Mouse (Mus musculus) heart, embryonic 13.5 days (tissue): ENCODE measurements around the gene Tet2. TPM values are rescaled to one million over a fixed set of nuclear protein-coding genes. Genes with fewer than 3 reads are reported as not detected.
A peak's percentile ranks its signal among the peaks of the same experiment; 100 is the strongest.
"Not testable (repeated sequence)": the region's sequence is repeated elsewhere in the genome, so short reads cannot be mapped to it uniquely, and the experiment has no call there.

Experiments used
- ATAC-seq: fragments of 200-750 bp; cut with Nextera tagmentation; 2 replicates; pipeline ENCODE4 v1.8.0; 2017; ENCODE audit warnings: moderate TSS enrichment; ENCODE audit not compliant: insufficient number of reproducible peaks, low FRiP score, low TSS enrichment; ENCODE audit errors: extremely low read depth
- H3K27ac ChIP-seq: fragments of 300-500 bp; sonication (generic); replicated peaks from 2 replicates; pipeline ENCODE4 v1.5.1; 2015; ENCODE audit warnings: moderate library complexity, mild to moderate bottlenecking, inconsistent platforms
- H3K27me3 ChIP-seq: fragments of 300-500 bp; sonication (generic); replicated peaks from 2 replicates; pipeline ENCODE4 v1.6.1; 2015; ENCODE audit warnings: mild to moderate bottlenecking, inconsistent platforms
- H3K36me3 ChIP-seq: fragments of 300-500 bp; sonication (generic); 2 replicates; pipeline ENCODE4 v1.6.1; 2015; ENCODE audit warnings: mild to moderate bottlenecking, inconsistent platforms
- H3K4me1 ChIP-seq: fragments of 300-500 bp; sonication (generic); 2 replicates; pipeline ENCODE4 v1.6.1; 2015; ENCODE audit warnings: inconsistent platforms
- H3K4me2 ChIP-seq: fragments of 300-500 bp; sonication (generic); 2 replicates; pipeline ENCODE4 v1.6.1; 2015; ENCODE audit warnings: inconsistent platforms, mild to moderate bottlenecking, moderate library complexity
- H3K4me3 ChIP-seq: fragments of 300-500 bp; sonication (generic); 2 replicates; pipeline ENCODE4 v1.5.1; 2015; ENCODE audit warnings: moderate library complexity, mild to moderate bottlenecking, inconsistent platforms
- H3K9ac ChIP-seq: fragments of 300-500 bp; sonication (generic); 2 replicates; pipeline ENCODE4 v1.6.1; 2015; ENCODE audit warnings: inconsistent platforms, mild to moderate bottlenecking, moderate library complexity
- H3K9me3 ChIP-seq: fragments of 300-500 bp; sonication (generic); 2 replicates; pipeline ENCODE4 v1.6.1; 2016; ENCODE audit warnings: inconsistent platforms
- WGBS: fragments of 180-500 bp; shearing (Covaris S2); methylation state at CpG from one replicate; pipeline ENCODE4 v1.1.7; 2015; ENCODE audit warnings: mixed read lengths; 5-methylcytosine and 5-hydroxymethylcytosine counted together
- polyA plus RNA-seq: library from polyadenylated mRNA; unstranded; fragments of >200 nt; fragmentation: Nextera tagmentation; extraction: Ambion mirVana; gene quantifications from 2 replicates; pipeline ENCODE4 v1.2.1, GENCODE M21; 2015

Tet2 gene
- polyA plus RNA-seq, 1 experiment from 2014 or later: 15.5 TPM

DNA sequence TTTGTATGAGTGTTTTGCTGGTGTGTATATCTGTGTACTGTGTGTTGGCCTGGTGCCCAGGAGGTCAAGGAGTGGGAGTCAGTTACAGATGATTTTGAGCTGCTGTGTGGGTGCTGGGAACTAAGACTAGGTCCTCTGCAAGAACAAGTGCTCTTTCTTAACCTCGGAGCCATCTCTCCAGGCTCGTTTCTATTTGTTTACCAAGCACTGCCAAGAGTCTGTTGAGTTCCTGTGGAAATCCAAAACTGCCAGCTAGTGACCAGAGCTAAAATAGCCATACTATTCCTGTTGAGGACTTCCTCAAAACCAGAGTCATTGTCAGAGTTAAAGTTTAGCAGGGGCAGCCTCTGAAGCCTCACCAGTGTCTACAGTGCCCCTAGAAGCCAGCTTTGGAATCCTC, 1.9 kb upstream of the Tet2 start:
- peaks cover 11% of the 10 kb centered on the region for H3K4me1 ChIP-seq
- ATAC-seq: no peak
- no peaks in the 10 kb centered on the region for H3K36me3 ChIP-seq
- 61% methylated on average over 2 of the region's 2 CpGs for WGBS
- H3K4me2 ChIP-seq: no peak overlapping the region
- no peak overlapping the region for H3K27ac ChIP-seq
- no peak overlapping the region for H3K4me3 ChIP-seq
- H3K9ac ChIP-seq: no peak overlapping the region
- no peaks in the 10 kb centered on the region for H3K9me3 ChIP-seq
- no peaks in the 10 kb centered on the region for H3K27me3 ChIP-seq

DNA sequence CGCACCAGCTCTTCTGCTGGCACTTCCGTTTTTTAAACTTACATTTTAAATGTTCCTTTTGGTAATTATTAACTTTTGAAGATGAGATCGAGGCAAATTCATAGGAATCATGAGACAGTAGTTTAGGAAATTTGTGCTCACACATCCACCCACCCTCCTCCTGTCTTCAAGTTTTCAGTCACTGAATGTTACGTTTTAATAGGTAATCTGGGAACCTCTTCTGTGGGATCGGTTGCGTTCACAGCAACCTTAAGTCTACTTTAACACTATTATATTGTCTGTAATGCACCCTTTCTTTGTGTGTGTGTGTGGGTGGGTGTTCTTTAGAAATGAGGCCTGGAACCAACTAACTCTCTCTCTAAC, 346 bp upstream of the Tet2 start:
- Histone ChIP-seq H3K4me2 (peak overlapping the region; percentile 75), H3K27me3 (no peaks in the 10 kb centered on the region), H3K36me3 (no peaks in the 10 kb centered on the region), H3K4me1 (peaks cover 21% of the 10 kb centered on the region), H3K4me3 (peak overlapping the region; percentile 90), H3K27ac (peak overlapping the region; percentile 95), H3K9me3 (no peaks in the 10 kb centered on the region), H3K9ac (peak overlapping the region; percentile 95)
- no peak for ATAC-seq
- WGBS: 23% methylated on average over 6 of the region's 6 CpGs

DNA sequence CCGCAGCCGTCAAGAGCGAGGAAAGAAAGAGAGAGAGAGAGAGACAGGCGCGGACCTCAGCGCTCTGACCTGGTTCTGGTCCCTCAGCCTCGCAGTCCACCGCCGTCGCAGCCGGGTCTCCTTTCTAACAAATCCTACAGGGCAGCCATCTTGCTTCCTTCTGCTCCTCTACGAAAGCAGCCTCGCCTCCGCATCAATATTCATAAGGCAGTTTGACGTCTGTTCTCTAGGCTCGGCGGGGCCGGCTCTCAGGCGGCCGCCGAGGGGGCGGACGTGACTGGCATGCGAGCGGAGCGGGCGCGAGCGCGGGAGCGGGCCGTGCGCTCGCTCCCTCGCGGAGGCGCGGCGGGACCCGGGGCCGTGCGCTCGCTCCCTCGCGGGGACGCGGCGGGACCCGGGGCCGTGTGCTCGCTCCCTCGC, 798 bp downstream of the Tet2 start:
- Histone ChIP-seq H3K4me3 (peak overlapping the region; percentile 90), H3K9me3 (no peaks in the 10 kb centered on the region), H3K4me1 (peaks cover 28% of the 10 kb centered on the region), H3K36me3 (no peaks in the 10 kb centered on the region), H3K27ac (peak overlapping the region; percentile 95), H3K27me3 (no peaks in the 10 kb centered on the region), H3K4me2 (peak overlapping the region; percentile 75), H3K9ac (peak overlapping the region; percentile 95)
- peak; percentile 87 for ATAC-seq
- under 1% methylated on average over 47 of the region's 52 CpGs for WGBS

DNA sequence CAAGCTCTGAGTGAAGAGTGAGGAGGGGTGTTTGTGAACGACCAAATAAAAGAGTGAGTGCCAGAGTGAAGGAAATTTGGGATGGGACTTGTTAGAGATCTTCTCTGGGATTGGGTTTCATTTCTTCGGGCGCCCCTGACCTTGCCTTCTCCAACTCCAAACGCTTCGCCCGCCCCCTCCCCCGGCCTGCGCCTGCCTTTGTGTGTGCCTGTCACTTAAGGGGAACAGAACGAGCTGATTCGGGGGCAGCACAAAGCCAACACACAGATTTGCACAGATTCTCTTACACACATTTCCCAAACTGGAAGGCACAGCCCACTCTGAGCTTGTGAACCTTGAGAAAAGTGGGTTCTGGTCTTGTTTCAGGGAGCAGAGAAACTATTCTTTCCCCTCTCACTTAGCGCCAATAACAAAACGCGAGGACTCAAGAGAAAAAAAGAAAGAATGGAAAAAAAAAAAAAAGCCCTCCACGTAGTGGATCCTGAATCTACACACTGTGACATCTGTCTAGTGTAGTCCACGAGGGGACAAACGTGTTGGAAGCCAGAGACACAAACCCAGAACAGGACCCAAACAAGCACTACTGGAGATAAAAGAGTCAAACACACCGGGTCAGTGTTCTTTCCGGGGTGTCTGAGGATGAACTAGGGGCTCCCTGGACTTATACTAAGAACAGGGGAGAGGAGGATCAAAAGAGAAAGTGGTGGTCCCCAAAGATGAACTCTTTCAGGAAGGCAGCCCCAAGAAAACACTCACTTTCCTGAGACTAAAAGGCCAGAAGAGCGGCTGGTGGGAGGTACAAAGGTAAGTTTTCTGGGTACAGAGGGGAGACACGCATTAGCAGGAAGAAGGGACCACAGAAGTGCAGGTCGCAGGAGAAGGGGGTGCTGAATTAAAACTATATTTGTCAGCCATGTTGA, 1.6 kb downstream of the Tet2 start:
- under 1% methylated on average over 21 of the region's 21 CpGs for WGBS
- ATAC-seq: no peak

DNA sequence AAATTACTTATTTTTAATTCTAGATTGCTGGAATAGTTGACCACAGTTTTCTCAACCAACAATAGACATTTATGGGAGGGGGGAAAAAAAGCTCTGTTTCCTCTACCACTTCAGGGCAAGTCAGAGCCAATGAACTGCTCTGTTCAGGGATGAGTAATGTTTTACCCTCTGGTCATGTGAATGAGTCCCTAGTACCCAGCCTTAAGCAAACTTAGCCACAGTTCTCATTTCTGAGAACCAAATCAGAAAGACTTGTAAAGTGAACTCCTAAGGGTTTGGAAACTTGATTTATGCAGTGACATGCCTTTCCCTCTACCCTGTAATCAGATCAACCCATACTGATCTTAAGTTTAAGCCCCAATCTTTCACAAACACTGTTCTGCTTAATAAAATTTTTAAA, 2.9 kb downstream of the Tet2 start:
- Histone ChIP-seq H3K27ac (no peak overlapping the region), H3K4me2 (peak overlapping the region; percentile 75), H3K4me3 (0 out of 2 replicates have a peak overlapping the region, but pooled peaks have one; percentile 11), H3K27me3 (no peaks in the 10 kb centered on the region), H3K9ac (0 out of 2 replicates have a peak overlapping the region, but pooled peaks have one; percentile 54), H3K36me3 (peaks cover 15% of the 10 kb centered on the region), H3K9me3 (no peaks in the 10 kb centered on the region), H3K4me1 (peaks cover 28% of the 10 kb centered on the region)
- no peak for ATAC-seq

More for the DNA sequence above, 1.6 kb downstream of the Tet2 start:
- no peaks in the 10 kb centered on the region for H3K9me3 ChIP-seq
- peak overlapping the region; percentile 95 for H3K9ac ChIP-seq
- peak overlapping the region; percentile 90 for H3K4me3 ChIP-seq
- H3K36me3 ChIP-seq: peaks cover 4% of the 10 kb centered on the region; the same call in 1 of the 2 replicates
- peaks cover 28% of the 10 kb centered on the region for H3K4me1 ChIP-seq
- peak overlapping the region; percentile 75 for H3K4me2 ChIP-seq
- H3K27ac ChIP-seq: peak overlapping the region; percentile 95
- H3K27me3 ChIP-seq: no peaks in the 10 kb centered on the region

DNA sequence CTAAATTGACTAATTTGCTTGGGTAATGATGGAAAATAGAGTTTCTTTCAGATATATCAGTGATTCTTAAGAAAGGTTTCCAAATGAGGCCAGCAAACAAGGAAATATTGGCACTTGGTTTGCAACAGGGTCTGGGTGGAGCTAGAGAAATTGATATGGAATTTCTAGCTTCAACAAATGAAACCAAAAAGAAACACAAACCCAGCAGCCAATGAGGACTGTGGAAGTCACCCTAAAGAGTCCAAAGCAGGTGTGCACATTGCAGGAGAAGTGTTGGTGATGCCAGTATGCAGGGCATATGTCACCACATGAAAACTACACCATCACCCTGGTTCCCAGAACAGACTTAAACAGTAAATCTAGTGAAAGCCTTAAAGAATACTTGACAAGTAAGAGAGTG, 3.9 kb downstream of the Tet2 start:
- Histone ChIP-seq H3K9me3 (no peaks in the 10 kb centered on the region), H3K27me3 (no peaks in the 10 kb centered on the region), H3K36me3 (peaks cover 26% of the 10 kb centered on the region), H3K4me1 (peaks cover 28% of the 10 kb centered on the region), H3K4me3 (no peak overlapping the region), H3K9ac (no peak overlapping the region), H3K27ac (no peak overlapping the region), H3K4me2 (no peak overlapping the region)
- ATAC-seq: no peak

DNA sequence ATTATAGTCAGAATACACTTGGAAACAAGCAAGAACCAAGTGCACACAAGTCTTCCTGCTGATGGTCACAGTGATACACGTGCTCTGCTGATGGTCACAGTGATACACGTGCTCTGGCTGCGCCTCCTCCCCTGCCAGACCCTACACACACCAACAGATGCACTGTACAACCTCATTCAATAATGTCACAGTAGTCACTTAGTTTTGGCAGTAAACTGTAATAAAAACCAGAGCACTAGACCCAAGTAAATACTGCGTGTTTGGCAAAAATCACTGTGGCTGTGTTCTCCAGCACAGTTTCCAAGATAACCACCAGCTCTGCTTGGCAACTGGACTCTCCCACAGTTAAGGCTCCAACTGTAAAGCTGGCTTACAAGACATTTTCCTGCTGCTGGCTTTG, 4.9 kb downstream of the Tet2 start:
- H3K9ac ChIP-seq: no peak overlapping the region
- H3K9me3 ChIP-seq: no peaks in the 10 kb centered on the region
- H3K27ac ChIP-seq: peak overlapping the region; percentile 21; the same call in 1 of the 2 replicates
- H3K36me3 ChIP-seq: peaks cover 31% of the 10 kb centered on the region
- H3K4me3 ChIP-seq: no peak overlapping the region
- WGBS: 71% methylated on average over 4 of the region's 4 CpGs
- H3K27me3 ChIP-seq: no peaks in the 10 kb centered on the region
- no peak for ATAC-seq
- peaks cover 26% of the 10 kb centered on the region for H3K4me1 ChIP-seq
- no peak overlapping the region for H3K4me2 ChIP-seq

DNA sequence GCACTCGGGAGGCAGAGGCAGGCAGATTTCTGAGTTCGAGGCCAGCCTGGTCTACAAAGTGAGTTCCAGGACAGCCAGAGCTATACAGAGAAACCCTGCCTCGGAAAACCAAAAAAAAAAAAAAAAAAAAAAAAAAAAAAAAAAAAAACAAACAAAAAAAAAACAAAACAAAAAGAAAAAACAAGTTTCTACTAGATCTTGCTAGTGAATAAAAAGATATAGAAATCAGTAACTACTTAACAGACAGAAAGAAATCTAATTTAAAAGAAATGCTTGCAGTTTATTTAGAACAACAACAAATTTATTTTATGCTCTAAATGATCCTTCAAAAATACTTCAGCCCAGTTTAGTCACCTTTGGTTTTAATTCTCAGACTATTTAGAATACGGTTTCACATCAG, 6.4 kb downstream of the Tet2 start:
- H3K9me3 ChIP-seq, ATAC-seq, H3K4me2 ChIP-seq, H3K4me3 ChIP-seq, H3K27me3 ChIP-seq, H3K27ac ChIP-seq, H3K9ac ChIP-seq: not testable (repeated sequence)
- H3K36me3 ChIP-seq: peaks cover 31% of the 10 kb centered on the region
- WGBS: 87% methylated on average over 3 of the region's 4 CpGs
- peaks cover 38% of the 10 kb centered on the region for H3K4me1 ChIP-seq

DNA sequence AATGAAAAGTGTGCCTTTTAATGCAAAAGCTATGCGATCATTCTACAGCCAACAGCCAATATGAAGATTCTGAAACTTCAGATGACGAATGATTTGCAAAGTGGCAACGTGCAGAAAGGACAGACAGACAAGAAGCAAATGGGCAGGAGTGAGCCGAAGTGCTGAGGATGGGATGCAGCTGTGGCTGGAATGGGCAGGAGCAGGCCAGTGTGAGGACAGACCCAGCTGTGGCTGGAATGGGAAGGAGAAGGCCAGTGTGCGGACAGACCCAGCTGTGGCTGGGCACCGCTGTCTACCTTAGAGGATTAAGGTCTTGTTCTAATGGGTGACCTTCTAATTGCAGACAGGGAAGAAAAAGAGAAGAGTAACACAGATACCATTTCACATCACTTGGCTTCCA, 9.3 kb downstream of the Tet2 start:
- Histone ChIP-seq H3K36me3 (peaks cover 31% of the 10 kb centered on the region), H3K4me3 (no peak overlapping the region), H3K9ac (no peak overlapping the region), H3K4me1 (peaks cover 46% of the 10 kb centered on the region), H3K4me2 (no peak overlapping the region), H3K27me3 (no peaks in the 10 kb centered on the region), H3K9me3 (no peaks in the 10 kb centered on the region), H3K27ac (no peak overlapping the region)
- 63% methylated on average over 6 of the region's 6 CpGs for WGBS
- ATAC-seq: no peak

DNA sequence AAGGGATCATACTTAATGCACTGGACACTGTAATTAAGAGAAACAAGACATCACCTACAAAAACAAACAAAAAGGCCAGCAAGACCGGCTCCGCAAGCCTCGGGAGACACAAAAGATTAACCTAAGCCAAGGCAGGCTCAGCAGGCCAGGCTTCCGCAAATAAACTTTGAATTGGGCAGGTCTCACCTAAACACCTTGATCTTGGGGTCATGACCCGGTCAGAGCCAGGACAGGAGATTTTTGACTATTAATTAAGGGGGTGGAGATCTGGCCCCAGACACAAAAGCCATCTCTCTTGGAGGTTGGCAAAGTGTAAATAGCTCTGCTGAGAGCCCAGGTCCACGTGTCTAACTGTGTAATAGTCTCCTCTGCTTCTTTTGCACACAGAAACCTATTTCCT, 10.9 kb downstream of the Tet2 start:
- Histone ChIP-seq H3K27ac (no peak overlapping the region), H3K9ac (no peak overlapping the region), H3K4me1 (peaks cover 38% of the 10 kb centered on the region), H3K4me2 (no peak overlapping the region), H3K4me3 (no peak overlapping the region), H3K36me3 (peaks cover 31% of the 10 kb centered on the region), H3K9me3 (no peaks in the 10 kb centered on the region), H3K27me3 (no peaks in the 10 kb centered on the region)
- 40% methylated on average over 6 of the region's 6 CpGs for WGBS
- no peak for ATAC-seq

DNA sequence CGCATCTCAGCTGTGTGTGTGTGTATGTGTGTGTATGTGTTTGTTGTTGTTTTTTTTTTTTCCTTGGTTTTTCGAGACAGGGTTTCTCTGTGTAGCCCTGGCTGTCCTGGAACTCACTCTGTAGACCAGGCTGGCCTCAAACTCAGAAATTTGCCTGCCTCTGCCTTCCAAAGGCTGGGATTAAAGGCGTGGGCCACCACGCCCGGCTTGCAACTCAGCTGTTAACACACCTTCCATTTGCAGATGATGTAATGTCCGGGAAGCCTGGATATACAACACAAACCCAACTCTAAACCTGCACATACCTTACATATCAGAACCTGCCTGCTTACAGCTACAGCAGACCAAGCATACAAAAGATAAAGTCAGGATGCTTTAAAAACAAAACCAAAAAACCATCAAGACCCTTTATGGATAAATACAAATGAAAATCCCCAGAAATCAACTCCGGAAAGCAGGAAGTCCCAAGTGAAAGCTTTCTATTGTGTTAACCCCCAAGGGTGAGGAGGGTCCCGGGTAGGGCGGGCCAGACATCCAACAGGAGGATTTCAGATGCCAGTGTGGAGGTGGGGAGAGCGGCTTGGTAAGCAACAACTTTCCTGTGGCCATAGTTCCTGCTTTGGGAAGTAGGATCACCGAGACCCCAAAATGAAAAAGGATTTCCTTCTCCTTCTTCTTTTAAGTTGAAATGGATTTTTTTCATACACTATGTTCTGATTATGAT, 11.5 kb downstream of the Tet2 start:
- Histone ChIP-seq H3K4me3 (no peak overlapping the region), H3K9me3 (no peaks in the 10 kb centered on the region), H3K36me3 (peaks cover 27% of the 10 kb centered on the region), H3K4me2 (no peak overlapping the region), H3K9ac (no peak overlapping the region), H3K27me3 (no peaks in the 10 kb centered on the region), H3K4me1 (peaks cover 38% of the 10 kb centered on the region), H3K27ac (no peak overlapping the region)
- no peak for ATAC-seq
- WGBS: 57% methylated on average over 10 of the region's 11 CpGs
